Mouse (Mus musculus): ENCODE data around the gene Psen2. TPM values are rescaled to one million over a fixed set of nuclear protein-coding genes. Genes with fewer than 3 reads are reported as not detected.

The Psen2 gene
- total RNA-seq, 2 experiments from 2014 or later: 25.4 to 26.7 TPM

Other genes with a start within 250 kb of the Psen2 start
- gene Coq8a, start 63.8 kb downstream of the Psen2 start, total RNA-seq (2021): 1,000 to 10,000 TPM; 1,138 to 1,532 TPM
- gene Itpkb, start 67.0 kb upstream of the Psen2 start, total RNA-seq (2021): 10 to 100 TPM; 59.2 to 73.0 TPM
- 1 to 10 TPM; 1.1 to 1.5 TPM for gene Stum, start 220.1 kb upstream of the Psen2 start, total RNA-seq (2021)

Measured in adrenal gland, postnatal 10 days (tissue).